Comparison of ENCODE assay signal across 8 mouse cellular contexts in genomic region chr7:73541412-73542130, GRCm38 (mm10). TPM values are rescaled to one million over a fixed set of nuclear protein-coding genes. Genes with fewer than 3 reads are reported as not detected.
A peak's percentile ranks its signal among the peaks of the same experiment; 100 is the strongest.
DNase-seq lines count a peak whose midpoint lies in the region; ATAC-seq and TF ChIP-seq lines count a peak whose summit lies in the region.

Gene Chd2, minus strand, starts transcription at chr7:73541830.

- TF ChIP-seq POLR2A in heart, adult 2 months (IDR thresholded peaks at IDR 0.05; ENCODE audit: insufficient read depth, low read depth, low read length), result peak; percentile 94
- peak; percentile 43 for TF ChIP-seq POLR2A in kidney, adult 2 months (IDR thresholded peaks at IDR 0.05; ENCODE audit: low read depth, low read length)
- TF ChIP-seq POLR2A in liver, adult 2 months (IDR thresholded peaks at IDR 0.05; ENCODE audit: extremely low read depth, insufficient read depth, low read length), result peak; percentile 86

- H3K36me3 ChIP-seq in embryonic facial prominence, embryonic 13.5 days, result peaks cover 12% of the 10 kb centered on the region
- H3K36me3 ChIP-seq in heart, adult 2 months (ENCODE audit: control insufficient read depth, insufficient read depth, low read length), result peaks cover 36% of the 10 kb centered on the region
- peaks cover 6% of the 10 kb centered on the region for H3K36me3 ChIP-seq in kidney, adult 2 months (ENCODE audit: control insufficient read depth, insufficient read depth, low read length)
- H3K36me3 ChIP-seq in liver, adult 2 months (ENCODE audit: control insufficient read depth, insufficient read depth, low read length), result peaks cover 21% of the 10 kb centered on the region
- H3K36me3 ChIP-seq in stomach, embryonic 14.5 days (ENCODE audit: control insufficient read depth, insufficient read depth, low read length), result peaks cover 9% of the 10 kb centered on the region

- peaks cover 11% of the 10 kb centered on the region for H3K4me1 ChIP-seq in embryonic facial prominence, embryonic 13.5 days
- H3K4me1 ChIP-seq in heart, adult 2 months (ENCODE audit: control insufficient read depth, insufficient read depth, low read length), result peaks cover 11% of the 10 kb centered on the region
- H3K4me1 ChIP-seq in kidney, adult 2 months (ENCODE audit: control insufficient read depth, insufficient read depth, low read length), result peaks cover 9% of the 10 kb centered on the region
- peaks cover 13% of the 10 kb centered on the region for H3K4me1 ChIP-seq in liver, adult 2 months (ENCODE audit: control insufficient read depth, insufficient read depth, low read length)
- peaks cover 4% of the 10 kb centered on the region; the same call in 1 of the 2 replicates for H3K4me1 ChIP-seq in stomach, embryonic 14.5 days (ENCODE audit: control insufficient read depth, insufficient read depth, low read length)

- no peaks in the 10 kb centered on the region for H3K9me3 ChIP-seq in embryonic facial prominence, embryonic 13.5 days
- no peaks in the 10 kb centered on the region for H3K9me3 ChIP-seq in stomach, embryonic 14.5 days (ENCODE audit: control insufficient read depth, low read depth, low read length)

- H3K79me2 ChIP-seq in heart, adult 2 months (replicated peaks; ENCODE audit: control insufficient read depth, insufficient read depth, low read length), result peaks cover 4% of the 10 kb centered on the region
- peaks cover 6% of the 10 kb centered on the region; the same call in 1 of the 2 replicates for H3K79me2 ChIP-seq in liver, adult 2 months (ENCODE audit: control insufficient read depth, insufficient read depth, low read length)

- ATAC-seq in embryonic facial prominence, embryonic 13.5 days (ENCODE audit: insufficient number of reproducible peaks, insufficient read depth, low FRiP score, low TSS enrichment, low read depth), result peak; percentile 63
- ATAC-seq in monocyte, adult 5-6 weeks (replicated peaks; ENCODE audit: insufficient number of reproducible peaks, low FRiP score, low TSS enrichment, poor library complexity, severe bottlenecking), result peak; percentile 49; the same call in 1 of the 2 replicates
- ATAC-seq in stomach, embryonic 14.5 days (ENCODE audit: insufficient number of reproducible peaks, insufficient read depth, low FRiP score, low read depth), result peak; percentile 46

- DNase-seq in CD4-positive, CD25-positive, alpha-beta regulatory T cell, adult 2 months (ENCODE audit: low read depth, low spot score), result peak; percentile 86
- DNase-seq in adrenal gland, postnatal 14 days, result peak; percentile 77
- DNase-seq in heart, adult 2 months, result peak; percentile 80 to 82
- DNase-seq in kidney, adult 2 months, result peak; percentile 78
- DNase-seq in liver, adult 2 months (ENCODE audit: extremely low read depth, low read depth, low spot score), result peak; percentile 77

- intact Hi-C loops in heart, adult 2 months (cut with DNase I), result loop anchor here (1.0 kb wide), 1 partner anchor 53 kb away; no protein-coding TSS in a partner anchor

- under 1% methylated on average over 15 of the region's 15 CpGs for WGBS in embryonic facial prominence, embryonic 13.5 days
- WGBS in heart, adult 2 months, result under 1% methylated on average over 15 of the region's 15 CpGs
- WGBS in kidney, adult 2 months, result under 1% methylated on average over 15 of the region's 15 CpGs
- WGBS in liver, adult 2 months, result under 1% methylated on average over 15 of the region's 15 CpGs
- under 1% methylated on average over 15 of the region's 15 CpGs for WGBS in stomach, embryonic 14.5 days

- peak within 1 kb of the TSS; percentile 100 for H3K27ac ChIP-seq in embryonic facial prominence, embryonic 13.5 days
- H3K27ac ChIP-seq in heart, adult 2 months, result peak within 1 kb of the TSS; percentile 98
- H3K27ac ChIP-seq in kidney, adult 2 months (ENCODE audit: insufficient read depth, low read depth, low read length), result peak within 1 kb of the TSS; percentile 100
- H3K27ac ChIP-seq in liver, adult 2 months (replicated peaks; ENCODE audit: insufficient read depth, low read depth, low read length), result peak within 1 kb of the TSS; percentile 100
- H3K27ac ChIP-seq in stomach, embryonic 14.5 days (ENCODE audit: low read length), result peak within 1 kb of the TSS; percentile 100

- no peak for TF ChIP-seq CTCF in heart, adult 2 months (IDR thresholded peaks at IDR 0.05)
- TF ChIP-seq CTCF in kidney, adult 2 months (conservative IDR thresholded peaks at IDR 0.05; ENCODE audit: insufficient read depth, insufficient read length, low read depth, low read length), result no peak
- no peak for TF ChIP-seq CTCF in liver, adult 2 months (IDR thresholded peaks at IDR 0.05; ENCODE audit: low read depth, low read length)

- H3K4me3 ChIP-seq in embryonic facial prominence, embryonic 13.5 days, result peak within 1 kb of the TSS; percentile 67
- H3K4me3 ChIP-seq in heart, adult 2 months, result peak within 1 kb of the TSS; percentile 75
- peak within 1 kb of the TSS; percentile 74 for H3K4me3 ChIP-seq in kidney, adult 2 months (ENCODE audit: insufficient read depth, low read depth, low read length)
- peak within 1 kb of the TSS; percentile 86 for H3K4me3 ChIP-seq in liver, adult 2 months (ENCODE audit: insufficient read depth, low read depth, low read length)
- H3K4me3 ChIP-seq in stomach, embryonic 14.5 days (ENCODE audit: low read depth, low read length), result peak within 1 kb of the TSS; percentile 73

- H3K4me2 ChIP-seq in embryonic facial prominence, embryonic 13.5 days, result peak within 1 kb of the TSS; percentile 62
- peak within 1 kb of the TSS; percentile 53 for H3K4me2 ChIP-seq in stomach, embryonic 14.5 days (replicated peaks; ENCODE audit: low read depth, low read length)

- TF ChIP-seq EP300 in heart, adult 2 months (IDR thresholded peaks at IDR 0.05; ENCODE audit: insufficient read depth, low read depth, low read length), result peak; percentile 63; the same call in 1 of the 2 replicates

- H3K27me3 ChIP-seq in embryonic facial prominence, embryonic 13.5 days, result no peaks in the 10 kb centered on the region
- no peaks in the 10 kb centered on the region for H3K27me3 ChIP-seq in heart, adult 2 months (ENCODE audit: control insufficient read depth, insufficient read depth, low read length)
- H3K27me3 ChIP-seq in kidney, adult 2 months (replicated peaks; ENCODE audit: control insufficient read depth, insufficient read depth, low read length), result no peaks in the 10 kb centered on the region
- H3K27me3 ChIP-seq in liver, adult 2 months (ENCODE audit: control insufficient read depth, insufficient read depth, low read length), result no peaks in the 10 kb centered on the region
- no peaks in the 10 kb centered on the region for H3K27me3 ChIP-seq in stomach, embryonic 14.5 days (ENCODE audit: control insufficient read depth, insufficient read depth, low read length)

- peak within 1 kb of the TSS; percentile 98 for H3K9ac ChIP-seq in embryonic facial prominence, embryonic 13.5 days
- peak within 1 kb of the TSS; percentile 100 for H3K9ac ChIP-seq in heart, adult 2 months (ENCODE audit: low read depth, low read length)
- peak within 1 kb of the TSS; percentile 91 for H3K9ac ChIP-seq in liver, adult 2 months (ENCODE audit: low read depth, low read length)
- peak within 1 kb of the TSS; percentile 93 for H3K9ac ChIP-seq in stomach, embryonic 14.5 days (replicated peaks; ENCODE audit: low read depth, low read length)

RNA-seq across cellular contexts. Expression of gene Chd2, which starts in this region (rescaled TPM):
- total RNA-seq in adrenal gland, postnatal 14 days (2021), result 45.1 and 52.8 TPM in 2 replicates
- polyA plus RNA-seq in embryonic facial prominence, embryonic 13.5 days (2015; fragmentation: Nextera tagmentation; extraction: Ambion mirVana), result 62.3 and 65.6 TPM in 2 replicates
- 10 to 100 TPM; 38.1 to 43.3 TPM for total RNA-seq in heart, adult 2 months (2021)
- polyA plus RNA-seq in heart, adult 2 months (2012; rRNA removed), result 32.9 and 38.0 TPM in 2 replicates
- 33.9 and 36.9 TPM in 2 replicates for polyA plus RNA-seq in kidney, adult 2 months (2012; rRNA removed)
- 40.0 and 42.0 TPM in 2 replicates for total RNA-seq in liver, adult 2 months (2014; rRNA removed)
- polyA plus RNA-seq in liver, adult 2 months (2012; rRNA removed), result 16.9 and 20.1 TPM in 2 replicates
- 241 to 361 TPM (median 252 TPM) in 3 replicates for total RNA-seq in monocyte, adult 5-6 weeks (2017)
- 71.0 and 77.2 TPM in 2 replicates for polyA plus RNA-seq in stomach, embryonic 14.5 days (2014; fragmentation: Nextera tagmentation; extraction: Ambion mirVana)

Comparison
In these comparisons a context has a peak if more than half of its experiments do, and no peak if none do; other contexts are left out.
1. Peak in every context shown above with its lines: DNase-seq, ATAC-seq, H3K4me3 ChIP-seq and H3K27ac ChIP-seq.
2. POLR2A ChIP-seq: peak in every context shown above with its lines; median percentile 94 in heart, adult 2 months; 86 in liver, adult 2 months; 43 in kidney, adult 2 months.